Mouse (Mus musculus) yolk sac, embryonic 10.5 days (tissue): ENCODE data around the gene Vmn2r60.
"Not testable (repeated sequence)": the region's sequence is repeated elsewhere in the genome, so short reads cannot be mapped to it uniquely, and the experiment has no call there.

Experiments used
- DNase-seq: peaks from one replicate; pipeline ENCODE4 v3.0.0-alpha.2; 2017; ENCODE audit warnings: low spot score

Gene Vmn2r60

GRCm38 (mm10) chr7:42107470-42107869 lies at the start of gene Vmn2r60:
Vmn2r60 (plus strand) TSS chr7:42107770.
- DNase-seq = no peak

GRCm38 (mm10) chr7:42058923-42059322 lies 48.6 kb upstream of the Vmn2r60 start, which contains the start of gene Vmn2r59:
Vmn2r59 (minus strand) TSS chr7:42059023.
- no peak for DNase-seq

- DNase-seq = not testable (repeated sequence)
These were observed 509 bp upstream of the Vmn2r60 start for GRCm38 (mm10) chr7:42107061-42107460.
